Comparison of ENCODE assay signal across 7 mouse cellular contexts in genomic region chr12:87443700-87444122, GRCm38 (mm10). TPM values are rescaled to one million over a fixed set of nuclear protein-coding genes. Genes with fewer than 3 reads are reported as not detected.
A peak's percentile ranks its signal among the peaks of the same experiment; 100 is the strongest.
DNase-seq lines count a peak whose midpoint lies in the region; ATAC-seq lines count a peak whose summit lies in the region.

Gene Slirp (plus strand): TSS chr12:87443896.
Gene Alkbh1 (minus strand): TSS chr12:87444017.

- peak within 1 kb of the TSS; percentile 99 for H3K4me3 ChIP-seq in embryonic facial prominence, embryonic 12.5 days
- H3K4me3 ChIP-seq in limb, embryonic 11.5 days (ENCODE audit: low read depth, low read length): peak within 1 kb of the TSS; percentile 99
- peak within 1 kb of the TSS; percentile 100 for H3K4me3 ChIP-seq in midbrain, embryonic 14.5 days (replicated peaks; ENCODE audit: low read depth, low read length)

- peaks cover 48% of the 10 kb centered on the region for H3K36me3 ChIP-seq in embryonic facial prominence, embryonic 12.5 days
- peaks cover 12% of the 10 kb centered on the region; the same call in 1 of the 2 replicates for H3K36me3 ChIP-seq in limb, embryonic 11.5 days (ENCODE audit: control insufficient read depth, insufficient read depth, low read length)
- H3K36me3 ChIP-seq in midbrain, embryonic 14.5 days (ENCODE audit: control insufficient read depth, insufficient read depth, low read length): peaks cover 49% of the 10 kb centered on the region

- DNase-seq in adrenal gland, postnatal 25 days: peak; percentile 87
- peak; percentile 98 for DNase-seq in heart, adult 11 months
- peak; percentile 91 for DNase-seq in kidney, adult 18-20 months
- DNase-seq in limb, embryonic 11.5 days (ENCODE audit: low spot score): peak; percentile 94
- DNase-seq in midbrain, embryonic 14.5 days: peak; percentile 96
- DNase-seq in spleen, adult 18-20 months: peak; percentile 70 to 76

- no peaks in the 10 kb centered on the region for H3K9me3 ChIP-seq in embryonic facial prominence, embryonic 12.5 days
- no peaks in the 10 kb centered on the region for H3K9me3 ChIP-seq in limb, embryonic 11.5 days (ENCODE audit: control insufficient read depth, low read length)
- no peaks in the 10 kb centered on the region for H3K9me3 ChIP-seq in midbrain, embryonic 14.5 days (ENCODE audit: control insufficient read depth, low read length)

- no peaks in the 10 kb centered on the region for H3K27me3 ChIP-seq in embryonic facial prominence, embryonic 12.5 days
- H3K27me3 ChIP-seq in limb, embryonic 11.5 days (ENCODE audit: control insufficient read depth, insufficient read depth, low read length): no peaks in the 10 kb centered on the region
- no peaks in the 10 kb centered on the region for H3K27me3 ChIP-seq in midbrain, embryonic 14.5 days (ENCODE audit: control insufficient read depth, insufficient read depth, low read length)

- H3K27ac ChIP-seq in embryonic facial prominence, embryonic 12.5 days: peak within 1 kb of the TSS; percentile 84
- peak within 1 kb of the TSS; percentile 80 for H3K27ac ChIP-seq in limb, embryonic 11.5 days (replicated peaks; ENCODE audit: low read depth, low read length)
- H3K27ac ChIP-seq in midbrain, embryonic 14.5 days (replicated peaks; ENCODE audit: low read depth, low read length): peak within 1 kb of the TSS; percentile 83

- peak; percentile 88 for ATAC-seq in embryonic facial prominence, embryonic 12.5 days (ENCODE audit: insufficient number of reproducible peaks, insufficient read depth, low FRiP score, low TSS enrichment)
- ATAC-seq in limb, embryonic 11.5 days (ENCODE audit: insufficient number of reproducible peaks, low FRiP score, low TSS enrichment, low read depth): peak; percentile 91
- ATAC-seq in midbrain, embryonic 14.5 days (ENCODE audit: low FRiP score, low TSS enrichment): peak; percentile 96

- WGBS in embryonic facial prominence, embryonic 12.5 days: under 1% methylated on average over 28 of the region's 28 CpGs
- WGBS in limb, embryonic 11.5 days: under 1% methylated on average over 28 of the region's 28 CpGs
- WGBS in midbrain, embryonic 14.5 days: 0% methylated on average over 28 of the region's 28 CpGs

- H3K9ac ChIP-seq in embryonic facial prominence, embryonic 12.5 days: peak within 1 kb of the TSS; percentile 91
- peak within 1 kb of the TSS; percentile 98 for H3K9ac ChIP-seq in limb, embryonic 11.5 days (ENCODE audit: low read length)
- H3K9ac ChIP-seq in midbrain, embryonic 14.5 days (replicated peaks; ENCODE audit: low read length): peak within 1 kb of the TSS; percentile 86

- H3K4me2 ChIP-seq in embryonic facial prominence, embryonic 12.5 days (replicated peaks): peak within 1 kb of the TSS; percentile 65
- H3K4me2 ChIP-seq in limb, embryonic 11.5 days (ENCODE audit: low read depth, severe bottlenecking): peak within 1 kb of the TSS; percentile 42
- peak within 1 kb of the TSS; percentile 94 for H3K4me2 ChIP-seq in midbrain, embryonic 14.5 days (ENCODE audit: low read length)

- peaks cover 17% of the 10 kb centered on the region for H3K4me1 ChIP-seq in embryonic facial prominence, embryonic 12.5 days
- H3K4me1 ChIP-seq in limb, embryonic 11.5 days (ENCODE audit: control insufficient read depth, insufficient read depth, low read length): no peaks in the 10 kb centered on the region
- H3K4me1 ChIP-seq in midbrain, embryonic 14.5 days (ENCODE audit: control insufficient read depth, insufficient read depth, low read length): peaks cover 16% of the 10 kb centered on the region

RNA-seq across cellular contexts. Expression of gene Slirp, which starts in this region (rescaled TPM):
- 146 and 153 TPM in 2 replicates for total RNA-seq in adrenal gland, postnatal 25 days (2021)
- 278 and 300 TPM in 2 replicates for polyA plus RNA-seq in embryonic facial prominence, embryonic 12.5 days (2016; fragmentation: Nextera tagmentation; extraction: Ambion mirVana)
- 318 and 345 TPM in 2 replicates for polyA plus RNA-seq in limb, embryonic 11.5 days (2014; fragmentation: Nextera tagmentation; extraction: Ambion mirVana)
- polyA plus RNA-seq in midbrain, embryonic 14.5 days (2014; fragmentation: Nextera tagmentation; extraction: Ambion mirVana): 228 and 258 TPM in 2 replicates

RNA-seq across cellular contexts. Expression of gene Alkbh1, which starts in this region (rescaled TPM):
- 20.4 and 23.6 TPM in 2 replicates for total RNA-seq in adrenal gland, postnatal 25 days (2021)
- 73.2 and 76.0 TPM in 2 replicates for polyA plus RNA-seq in embryonic facial prominence, embryonic 12.5 days (2016; fragmentation: Nextera tagmentation; extraction: Ambion mirVana)
- 64.3 and 70.1 TPM in 2 replicates for polyA plus RNA-seq in limb, embryonic 11.5 days (2014; fragmentation: Nextera tagmentation; extraction: Ambion mirVana)
- 35.0 and 42.9 TPM in 2 replicates for polyA plus RNA-seq in midbrain, embryonic 14.5 days (2014; fragmentation: Nextera tagmentation; extraction: Ambion mirVana)

Comparison
In these comparisons a context has a peak if more than half of its experiments do, and no peak if none do; other contexts are left out.
1. Peak in every context shown above with its lines: DNase-seq, ATAC-seq, H3K4me3 ChIP-seq and H3K27ac ChIP-seq.
2. H3K4me2 ChIP-seq: peak in every context shown above with its lines; median percentile 94 in midbrain, embryonic 14.5 days; 65 in embryonic facial prominence, embryonic 12.5 days; 42 in limb, embryonic 11.5 days.